Mouse (Mus musculus) kidney, adult 2 months (tissue): Measurements from ENCODE around the gene Traf4.

ENCODE experiments used
- CTCF ChIP-seq: fragments of 200-500 bp; conservative IDR thresholded peaks from 2 replicates; pipeline ENCODE4 v1.5.1; 2011; ENCODE audit warnings: low read depth, mild to moderate bottlenecking, control low read depth, low read length, moderate library complexity, mixed read lengths; ENCODE audit not compliant: insufficient read depth, insufficient read length
- POLR2A ChIP-seq: fragments of 200-500 bp; IDR thresholded peaks from one replicate; pipeline ENCODE4 v1.6.1; 2011; ENCODE audit warnings: low read depth, low read length, control low read depth

DNA sequence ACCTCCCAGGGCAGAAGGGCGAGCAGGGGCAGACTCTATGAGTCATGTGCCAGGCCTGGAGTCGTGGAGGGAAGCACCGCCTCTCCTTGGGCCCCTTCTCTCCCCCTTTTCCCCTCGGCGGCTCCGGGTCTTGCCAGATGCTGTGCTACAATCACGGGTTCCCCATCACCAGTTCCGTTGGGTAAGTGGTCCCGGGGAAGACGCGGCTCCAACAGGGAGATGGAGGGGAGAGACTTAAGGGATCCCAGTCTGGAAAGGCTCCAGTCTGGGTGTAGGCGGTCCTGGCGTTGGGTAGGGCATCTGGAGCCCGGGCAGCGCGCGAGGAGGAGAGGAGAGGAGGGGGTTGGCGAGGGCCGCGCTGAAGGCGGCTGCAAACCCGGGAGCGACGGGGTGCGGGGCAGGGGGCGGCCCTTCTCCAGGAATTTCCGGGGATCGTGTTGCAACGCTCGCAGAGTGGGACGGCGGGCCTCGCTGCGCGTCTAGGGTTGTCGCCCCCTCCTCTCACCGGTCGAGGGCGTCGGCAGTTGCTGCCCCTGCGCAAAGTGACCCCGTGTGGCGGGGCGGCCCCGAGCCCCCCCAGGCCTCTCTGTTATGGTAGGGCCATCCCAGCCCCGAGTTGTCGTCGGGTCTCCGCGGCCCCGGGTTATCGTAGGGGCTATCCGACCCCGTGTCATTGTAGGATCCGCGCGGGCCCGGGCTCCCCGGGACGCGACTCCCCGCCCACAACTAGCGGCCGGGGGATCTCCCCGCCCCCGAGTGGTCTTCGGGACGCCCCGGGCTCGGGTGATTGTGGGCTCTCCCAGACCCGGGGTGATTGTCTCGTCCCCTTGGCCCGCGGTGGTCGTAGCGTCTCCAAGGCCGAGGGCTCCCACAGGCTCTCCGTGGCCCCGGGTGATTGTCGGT is 23.2 kb upstream of the Traf4 start, which contains the start of gene Rab34:
- TF ChIP-seq CTCF = no peak
- no peak for TF ChIP-seq POLR2A
